Mouse (Mus musculus) lung, postnatal 0 days (tissue): ENCODE data around the gene Kazn.

Experiments
- CTCF ChIP-seq: IDR thresholded peaks from 2 replicates; pipeline ENCODE4 v1.5.1; 2016; ENCODE audit warnings: antibody characterized with exemption, mild to moderate bottlenecking
- EP300 ChIP-seq: IDR thresholded peaks from 2 replicates; pipeline ENCODE4 v1.6.1; 2016; ENCODE audit warnings: antibody characterized with exemption, mild to moderate bottlenecking, control low read depth

DNA sequence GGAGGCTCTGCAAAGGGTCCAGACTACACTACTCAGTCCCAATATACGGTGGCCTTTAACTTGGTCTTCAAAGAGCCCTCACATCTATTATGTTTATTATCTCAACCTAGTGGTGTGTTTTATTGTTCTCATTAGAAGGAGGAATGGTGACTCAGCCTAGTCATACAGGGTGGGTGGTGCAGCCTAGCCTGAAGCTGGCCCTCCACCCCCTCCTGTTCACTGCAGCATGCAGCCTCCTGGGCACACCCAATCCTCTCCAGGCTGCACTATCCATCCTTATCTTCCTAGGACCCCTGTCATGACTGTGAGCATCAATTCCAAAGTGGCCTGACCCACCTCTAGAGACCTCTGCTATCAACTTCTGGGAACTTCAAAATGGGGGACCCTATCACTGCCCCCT, 16.8 kb downstream of the Kazn start:
- TF ChIP-seq CTCF (no peak), EP300 (no peak)
